Comparison of ENCODE assay signal across 34 mouse cellular contexts in genomic region chr14:49955890-49956289, GRCm38 (mm10). TPM values are rescaled to one million over a fixed set of nuclear protein-coding genes. Genes with fewer than 3 reads are reported as not detected.
"Had no signal": no experiment of that assay in that cellular context is flagged by ENCODE, and none has a peak within 500 bp of the region (broad histone marks: within the 10 kb centered on the region; RNA-seq: fewer than 3 reads in every experiment).

No protein-coding gene starts in this region.

- ATAC-seq: forebrain, embryonic 13.5 days; forebrain, embryonic 14.5 days; forebrain, embryonic 15.5 days; forebrain, embryonic 16.5 days; forebrain, postnatal 0 days had no signal

- H3K4me3 ChIP-seq: embryonic facial prominence, embryonic 10.5 days; embryonic facial prominence, embryonic 12.5 days; embryonic facial prominence, embryonic 13.5 days; embryonic facial prominence, embryonic 15.5 days; erythroblast, embryonic 14.5 days; forebrain, embryonic 10.5 days; forebrain, embryonic 12.5 days; forebrain, embryonic 13.5 days; forebrain, embryonic 15.5 days; gastrocnemius, adult 2 months; heart, adult 2 months had no signal

- H3K27me3 ChIP-seq: embryonic facial prominence, embryonic 12.5 days; embryonic facial prominence, embryonic 13.5 days; embryonic facial prominence, embryonic 15.5 days; forebrain, embryonic 12.5 days; forebrain, embryonic 13.5 days; forebrain, embryonic 15.5 days had no signal

- H3K9ac ChIP-seq: embryonic facial prominence, embryonic 12.5 days; embryonic facial prominence, embryonic 13.5 days; embryonic facial prominence, embryonic 15.5 days; forebrain, embryonic 12.5 days; forebrain, embryonic 13.5 days; forebrain, embryonic 15.5 days; forebrain, postnatal 0 days had no signal

- H3K36me3 ChIP-seq: embryonic facial prominence, embryonic 10.5 days; embryonic facial prominence, embryonic 12.5 days; embryonic facial prominence, embryonic 13.5 days; embryonic facial prominence, embryonic 15.5 days; forebrain, embryonic 10.5 days; forebrain, embryonic 12.5 days; forebrain, embryonic 15.5 days had no signal

- H3K9me3 ChIP-seq: embryonic facial prominence, embryonic 12.5 days; embryonic facial prominence, embryonic 13.5 days; embryonic facial prominence, embryonic 15.5 days; forebrain, embryonic 12.5 days; forebrain, embryonic 13.5 days; forebrain, embryonic 15.5 days had no signal

- H3K4me2 ChIP-seq: embryonic facial prominence, embryonic 12.5 days; embryonic facial prominence, embryonic 13.5 days; embryonic facial prominence, embryonic 15.5 days; forebrain, embryonic 12.5 days; forebrain, embryonic 13.5 days; forebrain, embryonic 15.5 days had no signal

- DNase-seq: cerebellum, adult 2 months; cerebellum, adult 8-10 months; cerebellum, adult 9-10 months; cerebellum, adult 9-11 months; cerebellum, postnatal 10 days; cerebellum, postnatal 14 days; cerebellum, postnatal 25 days; cerebellum, postnatal 36 days; embryo, embryonic 11 days; forebrain, postnatal 0 days; gastrocnemius, adult 2 months; gastrocnemius, postnatal 10 days; gastrocnemius, postnatal 14 days; gastrocnemius, postnatal 25 days; gastrocnemius, postnatal 36 days; heart, adult 18-20 months; heart, adult 2 months had no signal

- H3K27ac ChIP-seq: embryonic facial prominence, embryonic 10.5 days; embryonic facial prominence, embryonic 12.5 days; embryonic facial prominence, embryonic 13.5 days; embryonic facial prominence, embryonic 15.5 days; forebrain, embryonic 10.5 days; forebrain, embryonic 12.5 days; forebrain, embryonic 13.5 days; forebrain, embryonic 15.5 days; gastrocnemius, adult 2 months; heart, adult 2 months had no signal

- H3K4me1 ChIP-seq: embryonic facial prominence, embryonic 10.5 days; embryonic facial prominence, embryonic 12.5 days; embryonic facial prominence, embryonic 13.5 days; embryonic facial prominence, embryonic 15.5 days; forebrain, embryonic 10.5 days; forebrain, embryonic 12.5 days; forebrain, embryonic 13.5 days; forebrain, embryonic 15.5 days had no signal

RNA-seq across cellular contexts. Expression of gene Olfr724, which starts 7.2 kb away (rescaled TPM):
- polyA plus RNA-seq: cerebellum, adult 2 months; cortical plate, adult 2 months; embryonic facial prominence, embryonic 10.5 days; embryonic facial prominence, embryonic 11.5 days; embryonic facial prominence, embryonic 12.5 days; embryonic facial prominence, embryonic 13.5 days; embryonic facial prominence, embryonic 15.5 days; erythroblast, embryonic 14.5 days; forebrain, embryonic 10.5 days; forebrain, embryonic 11.5 days; forebrain, embryonic 12.5 days; forebrain, embryonic 13.5 days; forebrain, embryonic 14.5 days; forebrain, embryonic 15.5 days; forebrain, embryonic 16.5 days; forebrain, postnatal 0 days; frontal cortex, adult 2 months; gonadal fat pad, adult 2 months; heart, adult 2 months had no signal

RNA-seq across cellular contexts. Expression of gene Olfr723, which starts 24.3 kb away (rescaled TPM):
- polyA plus RNA-seq: cerebellum, adult 2 months; cortical plate, adult 2 months; embryonic facial prominence, embryonic 10.5 days; embryonic facial prominence, embryonic 11.5 days; embryonic facial prominence, embryonic 12.5 days; embryonic facial prominence, embryonic 13.5 days; embryonic facial prominence, embryonic 14.5 days; embryonic facial prominence, embryonic 15.5 days; erythroblast, embryonic 14.5 days; forebrain, embryonic 10.5 days; forebrain, embryonic 11.5 days; forebrain, embryonic 12.5 days; forebrain, embryonic 13.5 days; forebrain, embryonic 14.5 days; forebrain, embryonic 15.5 days; forebrain, embryonic 16.5 days; forebrain, postnatal 0 days; frontal cortex, adult 2 months; gonadal fat pad, adult 2 months; heart, adult 2 months had no signal

RNA-seq across cellular contexts. Expression of gene Olfr722, which starts 54.1 kb away (rescaled TPM):
- polyA plus RNA-seq: cerebellum, adult 2 months; cortical plate, adult 2 months; embryonic facial prominence, embryonic 10.5 days; embryonic facial prominence, embryonic 11.5 days; embryonic facial prominence, embryonic 12.5 days; embryonic facial prominence, embryonic 13.5 days; embryonic facial prominence, embryonic 14.5 days; embryonic facial prominence, embryonic 15.5 days; erythroblast, embryonic 14.5 days; forebrain, embryonic 10.5 days; forebrain, embryonic 11.5 days; forebrain, embryonic 12.5 days; forebrain, embryonic 13.5 days; forebrain, embryonic 14.5 days; forebrain, embryonic 15.5 days; forebrain, embryonic 16.5 days; forebrain, postnatal 0 days; frontal cortex, adult 2 months; gonadal fat pad, adult 2 months; heart, adult 2 months had no signal
